Mouse (Mus musculus) lung, embryonic 14.5 days (tissue): ENCODE results near the gene Syk. TPM values are rescaled to one million over a fixed set of nuclear protein-coding genes. Genes with fewer than 3 reads are reported as not detected.
A peak's percentile ranks its signal among the peaks of the same experiment; 100 is the strongest.

Experiments used
- ATAC-seq: fragments of 200-750 bp; cut with Nextera tagmentation; 2 replicates; pipeline ENCODE4 v1.8.0; 2017; ENCODE audit warnings: mild to moderate bottlenecking, moderate TSS enrichment, moderate library complexity; ENCODE audit not compliant: insufficient read depth
- DNase-seq: peaks from one replicate; pipeline ENCODE4 v3.0.0-alpha.2; 2015
- H3K27ac ChIP-seq: fragments of 300-500 bp; sonication (generic); 2 replicates; pipeline ENCODE4 v1.5.1; 2014; ENCODE audit warnings: low read depth, mild to moderate bottlenecking, moderate library complexity
- H3K27me3 ChIP-seq: fragments of 300-500 bp; sonication (generic); 2 replicates; pipeline ENCODE4 v1.6.1; 2014; ENCODE audit warnings: low read length, control low read depth; ENCODE audit not compliant: insufficient read depth
- H3K36me3 ChIP-seq: fragments of 300-500 bp; sonication (generic); 2 replicates; pipeline ENCODE4 v1.6.1; 2014; ENCODE audit warnings: control low read depth; ENCODE audit not compliant: insufficient read depth
- H3K4me1 ChIP-seq: fragments of 300-500 bp; sonication (generic); 2 replicates; pipeline ENCODE4 v1.6.1; 2014; ENCODE audit warnings: antibody characterized with exemption, control low read depth; ENCODE audit not compliant: insufficient read depth
- H3K4me2 ChIP-seq: fragments of 300-500 bp; sonication (generic); 2 replicates; pipeline ENCODE4 v1.6.1; 2014; ENCODE audit warnings: mild to moderate bottlenecking
- H3K4me3 ChIP-seq: fragments of 300-500 bp; sonication (generic); 2 replicates; pipeline ENCODE4 v1.5.1; 2014; ENCODE audit warnings: low read depth, low read length
- H3K9ac ChIP-seq: fragments of 300-500 bp; sonication (generic); 2 replicates; pipeline ENCODE4 v1.6.1; 2014
- H3K9me3 ChIP-seq: fragments of 300-500 bp; sonication (generic); 2 replicates; pipeline ENCODE4 v1.6.1; 2016; ENCODE audit warnings: low read depth, low read length, control low read depth
- CTCF ChIP-seq: IDR thresholded peaks from 2 replicates; pipeline ENCODE4 v1.5.1; 2016; ENCODE audit warnings: antibody characterized with exemption, low read depth
- WGBS: fragments of 180-500 bp; shearing (Covaris S2); extraction: QIAGEN DNeasy Blood & Tissue Kit; methylation state at CpG from one replicate; pipeline ENCODE4 v1.1.7; 2014; 5-methylcytosine and 5-hydroxymethylcytosine counted together
- polyA plus RNA-seq: library from polyadenylated mRNA; unstranded; fragments of >200 nt; fragmentation: Nextera tagmentation; extraction: Ambion mirVana; gene quantifications from 2 replicates; pipeline ENCODE4 v1.2.1, GENCODE M21; 2014

The Syk gene
- polyA plus RNA-seq, 1 experiment from 2014 or later: 6.6 TPM

GRCm38 (mm10) chr13:52600015-52600643 is 17.2 kb downstream of the Syk start:
- Histone ChIP-seq H3K4me1 (no peaks in the 10 kb centered on the region), H3K9me3 (no peaks in the 10 kb centered on the region), H3K36me3 (no peaks in the 10 kb centered on the region), H3K4me3 (no peak overlapping the region), H3K4me2 (no peak overlapping the region), H3K27ac (no peak overlapping the region), H3K9ac (no peak overlapping the region), H3K27me3 (no peaks in the 10 kb centered on the region)
- DNase-seq (no peak), ATAC-seq (no peak)
- WGBS: 58% methylated on average over 4 of the region's 4 CpGs
- no peak for TF ChIP-seq CTCF

- TF ChIP-seq CTCF: no peak
Observed at GRCm38 (mm10) chr13:52602752-52603151, 19.8 kb downstream of the Syk start.

GRCm38 (mm10) chr13:52603704-52604349 is 20.9 kb downstream of the Syk start:
- no peak for TF ChIP-seq CTCF
- H3K4me3 ChIP-seq: no peak overlapping the region
- ATAC-seq (no peak), DNase-seq (no peak)
- H3K27ac ChIP-seq: no peak overlapping the region
- 74% methylated on average over 6 of the region's 6 CpGs for WGBS
- H3K9me3 ChIP-seq: no peaks in the 10 kb centered on the region
- no peak overlapping the region for H3K4me2 ChIP-seq
- H3K9ac ChIP-seq: no peak overlapping the region
- H3K4me1 ChIP-seq: no peaks in the 10 kb centered on the region
- no peaks in the 10 kb centered on the region for H3K36me3 ChIP-seq
- H3K27me3 ChIP-seq: no peaks in the 10 kb centered on the region

More at GRCm38 (mm10) chr13:52602752-52603151, 19.8 kb downstream of the Syk start:
- Histone ChIP-seq H3K4me2 (no peak overlapping the region), H3K9ac (no peak overlapping the region), H3K4me1 (no peaks in the 10 kb centered on the region), H3K36me3 (no peaks in the 10 kb centered on the region), H3K4me3 (no peak overlapping the region), H3K9me3 (no peaks in the 10 kb centered on the region), H3K27me3 (no peaks in the 10 kb centered on the region), H3K27ac (no peak overlapping the region)
- DNase-seq (no peak), ATAC-seq (no peak)
- WGBS: 56% methylated on average over 4 of the region's 4 CpGs

- no peak overlapping the region for H3K4me2 ChIP-seq
- no peaks in the 10 kb centered on the region for H3K27me3 ChIP-seq
- no peak for ATAC-seq
- H3K27ac ChIP-seq: no peak overlapping the region
- H3K4me3 ChIP-seq: no peak overlapping the region
- H3K36me3 ChIP-seq: no peaks in the 10 kb centered on the region
- H3K4me1 ChIP-seq: no peaks in the 10 kb centered on the region
- no peaks in the 10 kb centered on the region for H3K9me3 ChIP-seq
- no peak overlapping the region for H3K9ac ChIP-seq
- DNase-seq: no peak
- TF ChIP-seq CTCF: no peak
- WGBS: 66% methylated on average over 3 of the region's 3 CpGs
Observed at GRCm38 (mm10) chr13:52605006-52605405, 22.0 kb downstream of the Syk start.

- H3K27me3 ChIP-seq: no peaks in the 10 kb centered on the region
- DNase-seq (peak; percentile 55), ATAC-seq (no peak)
- no peaks in the 10 kb centered on the region for H3K36me3 ChIP-seq
- no peak overlapping the region for H3K4me3 ChIP-seq
- TF ChIP-seq CTCF: no peak
- no peak overlapping the region for H3K9ac ChIP-seq
- no peak overlapping the region for H3K4me2 ChIP-seq
- H3K9me3 ChIP-seq: no peaks in the 10 kb centered on the region
- H3K27ac ChIP-seq: no peak overlapping the region
- 61% methylated on average over 4 of the region's 4 CpGs for WGBS
- no peaks in the 10 kb centered on the region for H3K4me1 ChIP-seq
Observed at GRCm38 (mm10) chr13:52605911-52606310, 22.9 kb downstream of the Syk start.

- Histone ChIP-seq H3K9ac (no peak overlapping the region), H3K4me2 (no peak overlapping the region), H3K9me3 (no peaks in the 10 kb centered on the region), H3K27ac (no peak overlapping the region), H3K4me1 (no peaks in the 10 kb centered on the region), H3K4me3 (no peak overlapping the region), H3K36me3 (no peaks in the 10 kb centered on the region), H3K27me3 (no peaks in the 10 kb centered on the region)
- TF ChIP-seq CTCF: no peak
- ATAC-seq: no peak
- DNase-seq: peak; percentile 7
- 55% methylated on average over 3 of the region's 3 CpGs for WGBS
Observed at GRCm38 (mm10) chr13:52606656-52607275, 23.8 kb downstream of the Syk start.

- Histone ChIP-seq H3K36me3 (no peaks in the 10 kb centered on the region), H3K27me3 (no peaks in the 10 kb centered on the region), H3K4me3 (no peak overlapping the region), H3K9ac (no peak overlapping the region), H3K4me2 (no peak overlapping the region), H3K4me1 (no peaks in the 10 kb centered on the region), H3K27ac (no peak overlapping the region), H3K9me3 (no peaks in the 10 kb centered on the region)
- TF ChIP-seq CTCF: no peak
- ATAC-seq (no peak), DNase-seq (no peak)
- WGBS: 88% methylated on average over 1 of the region's 1 CpGs
Observed at GRCm38 (mm10) chr13:52607964-52608363, 25.0 kb downstream of the Syk start.
